Mouse (Mus musculus) heart, embryonic 14.5 days (tissue): ENCODE results near the gene Galnt5. TPM values are rescaled to one million over a fixed set of nuclear protein-coding genes. Genes with fewer than 3 reads are reported as not detected.

ENCODE experiments used
- ATAC-seq: fragments of 200-750 bp; cut with Nextera tagmentation; 2 replicates; pipeline ENCODE4 v1.8.0; 2017; ENCODE audit warnings: low read depth, moderate TSS enrichment; ENCODE audit not compliant: insufficient number of reproducible peaks, insufficient read depth, low FRiP score
- H3K27ac ChIP-seq, 2 experiments: fragments of 200-500 bp in 1 of 2; fragments of 300-500 bp in 1 of 2; sonication (generic) in 1 of 2; replicated peaks in 1 of 2; 2 replicates each; pipeline ENCODE4 v1.5.1; 2012 to 2014; ENCODE audit warnings: low read depth in 2 of 2, low read length in 2 of 2, control low read depth in 1 of 2, mild to moderate bottlenecking in 1 of 2, mixed read lengths in 1 of 2; ENCODE audit not compliant: control insufficient read depth in 1 of 2, insufficient read depth in 1 of 2
- H3K27me3 ChIP-seq: fragments of 300-500 bp; sonication (generic); 2 replicates; pipeline ENCODE4 v1.6.1; 2014; ENCODE audit warnings: mild to moderate bottlenecking, low read length, control low read depth; ENCODE audit not compliant: control insufficient read depth, insufficient read depth
- H3K36me3 ChIP-seq: fragments of 300-500 bp; sonication (generic); 2 replicates; pipeline ENCODE4 v1.6.1; 2014; ENCODE audit warnings: mild to moderate bottlenecking, control low read depth, low read length, mixed read lengths; ENCODE audit not compliant: control insufficient read depth, insufficient read depth
- H3K4me1 ChIP-seq, 2 experiments: fragments of 200-500 bp in 1 of 2; fragments of 300-500 bp in 1 of 2; sonication (generic) in 1 of 2; 2 replicates each; pipeline ENCODE4 v1.6.1; 2012 to 2014; ENCODE audit warnings: low read length in 2 of 2, control low read depth in 1 of 2, mixed read lengths in 1 of 2; ENCODE audit not compliant: control insufficient read depth in 2 of 2, insufficient read depth in 2 of 2
- H3K4me2 ChIP-seq: fragments of 300-500 bp; sonication (generic); 2 replicates; pipeline ENCODE4 v1.6.1; 2014; ENCODE audit warnings: mild to moderate bottlenecking, low read length
- H3K4me3 ChIP-seq, 2 experiments: fragments of 200-500 bp in 1 of 2; fragments of 300-500 bp in 1 of 2; sonication (generic) in 1 of 2; 2 replicates each; pipeline ENCODE4 v1.5.1; 2012 to 2014; ENCODE audit warnings: low read length in 2 of 2, mild to moderate bottlenecking in 2 of 2, control low read depth in 1 of 2, low read depth in 1 of 2, moderate library complexity in 1 of 2; ENCODE audit not compliant: control insufficient read depth in 1 of 2, insufficient read depth in 1 of 2
- H3K9ac ChIP-seq: fragments of 300-500 bp; sonication (generic); 2 replicates; pipeline ENCODE4 v1.6.1; 2014; ENCODE audit warnings: mild to moderate bottlenecking, low read length
- H3K9me3 ChIP-seq: fragments of 300-500 bp; sonication (generic); 2 replicates; pipeline ENCODE4 v1.6.1; 2016; ENCODE audit warnings: low read length, control low read depth; ENCODE audit not compliant: control insufficient read depth
- WGBS: fragments of 180-500 bp; shearing (Covaris S2); extraction: QIAGEN DNeasy Blood & Tissue Kit; methylation state at CpG from one replicate; pipeline ENCODE4 v1.1.7; 2014; 5-methylcytosine and 5-hydroxymethylcytosine counted together
- polyA plus RNA-seq: library from polyadenylated mRNA; unstranded; fragments of >200 nt; fragmentation: Nextera tagmentation; extraction: Ambion mirVana; gene quantifications from 2 replicates; pipeline ENCODE4 v1.2.1, GENCODE M21; 2014

Gene Galnt5
- polyA plus RNA-seq, 1 experiment from 2014 or later = 0.82 TPM

DNA sequence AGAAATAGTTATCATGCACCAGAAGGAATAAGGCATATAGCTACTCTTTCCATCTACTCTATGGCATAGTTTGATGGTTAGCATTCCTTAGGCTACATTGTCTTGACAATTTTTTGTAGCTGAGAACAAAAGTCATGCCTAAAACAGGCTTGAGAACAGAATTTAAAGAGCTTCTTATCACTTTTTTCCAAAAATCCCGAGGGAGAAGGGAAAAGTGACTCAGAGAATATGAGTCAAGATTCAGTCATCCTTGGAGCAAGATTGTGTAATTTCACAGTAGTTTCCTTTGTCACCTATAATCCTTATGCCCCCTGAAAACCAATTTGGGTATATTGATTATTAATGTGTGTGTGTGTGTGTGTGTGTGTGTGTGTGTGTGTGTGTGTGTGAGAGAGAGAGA is 82.2 kb downstream of the Galnt5 start:
- H3K9me3 ChIP-seq = no peaks in the 10 kb centered on the region
- no peak for ATAC-seq
- H3K9ac ChIP-seq = no peak overlapping the region
- WGBS = 25% methylated on average over 1 of the region's 1 CpGs
- no peak overlapping the region for H3K4me3 ChIP-seq
- no peak overlapping the region for H3K4me2 ChIP-seq
- H3K27me3 ChIP-seq = no peaks in the 10 kb centered on the region
- no peaks in the 10 kb centered on the region for H3K4me1 ChIP-seq
- H3K27ac ChIP-seq = no peak overlapping the region
- H3K36me3 ChIP-seq = no peaks in the 10 kb centered on the region

DNA sequence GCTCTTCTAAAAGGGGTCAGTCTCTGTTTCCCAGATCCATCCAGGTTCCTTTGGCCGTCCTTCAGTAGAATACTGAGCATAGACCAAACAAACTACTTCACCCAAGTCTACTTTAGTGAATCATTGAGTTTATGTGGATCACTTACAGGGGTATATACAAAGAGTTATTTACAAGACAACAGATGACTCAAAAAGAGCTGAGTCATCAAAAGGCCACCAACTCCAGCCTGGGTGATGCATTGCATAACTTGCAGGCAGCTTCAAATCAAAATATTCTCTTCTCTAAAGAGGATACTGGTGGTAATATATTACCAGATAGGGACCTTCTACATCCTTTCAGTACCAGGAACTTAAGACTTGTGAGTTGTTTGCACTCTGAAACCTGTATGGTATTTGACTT is 88.7 kb downstream of the Galnt5 start:
- H3K36me3 ChIP-seq = no peaks in the 10 kb centered on the region
- 75% methylated on average over 1 of the region's 1 CpGs for WGBS
- no peaks in the 10 kb centered on the region for H3K4me1 ChIP-seq
- no peak overlapping the region for H3K27ac ChIP-seq
- no peak overlapping the region for H3K9ac ChIP-seq
- no peak overlapping the region for H3K4me3 ChIP-seq
- ATAC-seq = no peak
- no peaks in the 10 kb centered on the region for H3K9me3 ChIP-seq
- no peak overlapping the region for H3K4me2 ChIP-seq
- no peaks in the 10 kb centered on the region for H3K27me3 ChIP-seq

DNA sequence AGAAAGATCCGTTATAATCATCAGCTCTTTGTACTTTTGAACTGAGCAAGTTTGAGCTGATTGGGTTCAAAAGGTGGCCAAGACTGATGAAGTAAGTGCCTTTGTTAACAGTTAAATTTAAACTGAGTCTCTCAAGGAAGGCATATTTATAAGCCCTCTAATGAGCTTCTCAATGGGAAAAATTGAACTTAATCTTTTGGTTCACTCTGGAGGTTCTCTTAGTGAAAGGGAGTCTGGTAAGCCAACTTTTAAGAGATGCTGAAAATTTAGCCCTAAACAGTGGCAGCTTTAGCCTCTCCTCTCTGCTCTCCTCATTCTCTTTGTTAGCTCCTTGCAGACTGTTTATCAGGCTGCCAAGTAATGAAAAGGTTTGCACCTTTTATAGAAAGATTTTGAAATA is 97.1 kb downstream of the Galnt5 start:
- H3K4me2 ChIP-seq = no peak overlapping the region
- no peak overlapping the region for H3K9ac ChIP-seq
- no peak overlapping the region for H3K27ac ChIP-seq
- no peaks in the 10 kb centered on the region for H3K9me3 ChIP-seq
- no peaks in the 10 kb centered on the region for H3K36me3 ChIP-seq
- 87% methylated on average over 1 of the region's 1 CpGs for WGBS
- H3K4me1 ChIP-seq = no peaks in the 10 kb centered on the region
- no peak for ATAC-seq
- no peak overlapping the region for H3K4me3 ChIP-seq
- no peaks in the 10 kb centered on the region for H3K27me3 ChIP-seq

Other genes with a start within 250 kb of the Galnt5 start
- gene Ermn, start 55.0 kb downstream of the Galnt5 start, polyA plus RNA-seq = not detected in 2 replicates
- gene Cytip, start 197.6 kb downstream of the Galnt5 start, polyA plus RNA-seq = 0.47 and 0.94 TPM in 2 replicates